Mouse (Mus musculus) adrenal gland, postnatal 25 days (tissue): ENCODE data around the gene Slc7a5. TPM values are rescaled to one million over a fixed set of nuclear protein-coding genes. Genes with fewer than 3 reads are reported as not detected.
A peak's percentile ranks its signal among the peaks of the same experiment; 100 is the strongest.

Source experiments
- DNase-seq: peaks from one replicate; pipeline ENCODE4 v3.0.0; 2021; ENCODE audit warnings: mixed read lengths
- total RNA-seq: library from RNA; stranded (reverse); gene quantifications from 2 replicates; pipeline ENCODE4 v1.2.3, GENCODE M21; 2021

The Slc7a5 gene
- total RNA-seq, 1 experiment from 2014 or later = 57.8 TPM

- peak; percentile 26 for DNase-seq
Observed at GRCm38 (mm10) chr8:121906542-121907512, 667 bp downstream of the Slc7a5 start.

- no peak for DNase-seq
Observed at GRCm38 (mm10) chr8:121905864-121906263, 1.6 kb downstream of the Slc7a5 start.

GRCm38 (mm10) chr8:121905420-121905819, 2.1 kb downstream of the Slc7a5 start:
- no peak for DNase-seq

GRCm38 (mm10) chr8:121904999-121905398, 2.5 kb downstream of the Slc7a5 start:
- DNase-seq = no peak

- DNase-seq = no peak
Observed at GRCm38 (mm10) chr8:121903977-121904376, 3.5 kb downstream of the Slc7a5 start.

GRCm38 (mm10) chr8:121901498-121902236, 5.8 kb downstream of the Slc7a5 start:
- DNase-seq = peak; percentile 75

- no peak for DNase-seq
Observed at GRCm38 (mm10) chr8:121899180-121900044, 8.1 kb downstream of the Slc7a5 start.

- DNase-seq = peak; percentile 73
Observed at GRCm38 (mm10) chr8:121898401-121898931, 9.0 kb downstream of the Slc7a5 start.

GRCm38 (mm10) chr8:121897871-121898381, 9.6 kb downstream of the Slc7a5 start:
- DNase-seq = no peak

- no peak for DNase-seq
Observed at GRCm38 (mm10) chr8:121897205-121897604, 10.3 kb downstream of the Slc7a5 start.

GRCm38 (mm10) chr8:121896476-121897145, 10.9 kb downstream of the Slc7a5 start:
- DNase-seq = no peak

GRCm38 (mm10) chr8:121895910-121896309, 11.6 kb downstream of the Slc7a5 start:
- no peak for DNase-seq

- DNase-seq = no peak
Observed at GRCm38 (mm10) chr8:121892875-121893274, 14.6 kb downstream of the Slc7a5 start.

- no peak for DNase-seq
Observed at GRCm38 (mm10) chr8:121889810-121890785, 17.4 kb downstream of the Slc7a5 start.

- DNase-seq = peak; percentile 41
Observed at GRCm38 (mm10) chr8:121889317-121889716, 18.2 kb downstream of the Slc7a5 start.

GRCm38 (mm10) chr8:121887547-121887946, 19.9 kb downstream of the Slc7a5 start:
- no peak for DNase-seq

- DNase-seq = no peak
Observed at GRCm38 (mm10) chr8:121885433-121885832, 22.1 kb downstream of the Slc7a5 start.

GRCm38 (mm10) chr8:121885001-121885400, 22.5 kb downstream of the Slc7a5 start:
- no peak for DNase-seq

GRCm38 (mm10) chr8:121884181-121884580, 23.3 kb downstream of the Slc7a5 start:
- no peak for DNase-seq

- DNase-seq = no peak
Observed at GRCm38 (mm10) chr8:121881921-121882320, 25.6 kb downstream of the Slc7a5 start.
